Mouse (Mus musculus) skeletal muscle tissue, adult 2 months (tissue): ENCODE measurements around the gene Irgc1.
"Not testable (repeated sequence)": the region's sequence is repeated elsewhere in the genome, so short reads cannot be mapped to it uniquely, and the experiment has no call there.

ENCODE experiments used
- DNase-seq: peaks from one replicate; pipeline ENCODE4 v3.0.0-alpha.2; 2012; ENCODE audit warnings: low read depth, low spot score

Irgc1 gene

DNA sequence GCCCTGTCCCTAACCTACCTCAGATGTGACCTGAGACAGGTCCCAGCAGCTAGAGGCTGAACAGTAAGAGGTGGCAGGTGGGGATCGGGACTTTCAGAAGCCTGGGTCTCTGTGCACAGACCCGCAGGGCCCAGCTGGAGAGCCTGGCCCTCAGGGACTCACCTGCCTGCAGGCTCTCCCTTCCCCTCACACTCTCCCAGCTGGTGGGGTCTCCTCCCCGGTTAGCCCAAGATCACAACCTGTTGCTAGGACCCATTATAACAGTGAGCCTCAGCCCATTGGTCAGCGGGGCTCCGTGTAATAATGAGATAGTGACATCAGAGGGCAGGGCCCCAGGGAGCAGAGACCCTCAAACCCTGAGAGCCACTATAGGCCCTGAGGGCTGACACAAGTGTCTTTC, 16.8 kb downstream of the Irgc1 start:
- DNase-seq = no peak

DNA sequence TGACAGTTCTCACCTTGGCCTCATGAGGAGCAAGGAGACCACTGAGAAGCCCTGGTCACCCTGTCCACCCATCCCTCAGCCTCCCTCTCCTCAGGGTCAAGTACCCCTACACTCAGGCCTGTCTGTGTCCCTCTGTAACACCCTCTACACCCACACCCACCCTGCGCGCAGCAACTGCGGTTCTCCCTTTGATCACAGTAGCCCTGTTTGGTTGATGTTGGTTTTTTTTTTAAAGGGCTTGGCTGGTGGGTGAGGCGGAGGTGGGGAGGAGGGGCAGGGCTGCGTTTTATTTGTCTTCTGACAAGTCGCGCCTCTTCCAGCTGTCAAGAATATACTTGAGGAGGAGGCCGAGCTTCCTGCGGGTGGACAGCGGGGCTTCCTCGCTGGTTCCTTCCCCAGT, 20.4 kb downstream of the Irgc1 start:
- no peak for DNase-seq

DNA sequence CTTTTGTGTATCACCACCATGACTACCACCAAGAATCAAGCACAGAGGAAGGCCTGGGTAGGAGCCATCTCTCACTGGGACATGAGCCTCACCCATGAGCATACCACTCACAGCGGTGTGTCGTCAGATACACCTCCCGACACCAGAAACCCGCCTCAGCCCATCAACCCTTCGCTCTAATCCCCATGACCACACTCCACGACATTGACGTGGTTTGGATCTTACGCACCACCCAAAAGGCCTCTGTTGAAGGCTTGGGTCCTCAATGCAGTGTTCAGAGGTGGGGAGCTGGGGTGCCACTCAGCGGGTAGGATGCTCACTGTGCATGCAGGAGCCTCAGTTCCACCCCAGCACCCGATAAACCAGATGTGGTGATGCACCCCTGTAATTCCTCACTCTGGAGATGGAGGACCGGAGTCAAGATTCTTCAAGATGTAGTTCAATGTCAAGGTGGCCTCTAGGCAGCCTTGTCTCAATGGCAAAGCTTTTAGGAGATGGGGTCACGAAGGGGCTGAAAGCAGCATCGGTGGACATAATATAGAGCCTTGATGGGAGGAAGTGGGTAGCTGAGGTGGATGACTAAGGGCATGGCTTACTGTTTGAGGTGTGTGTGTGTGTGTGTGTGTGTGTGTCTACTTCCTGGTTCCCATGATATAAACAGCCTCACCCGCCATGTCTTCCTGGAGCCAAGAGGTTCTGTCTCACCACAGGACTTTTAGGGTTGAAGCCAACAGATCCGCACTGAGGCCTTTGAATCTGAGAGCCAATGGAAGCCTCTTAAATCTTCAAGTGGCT, 21.3 kb downstream of the Irgc1 start:
- DNase-seq = no peak

DNA sequence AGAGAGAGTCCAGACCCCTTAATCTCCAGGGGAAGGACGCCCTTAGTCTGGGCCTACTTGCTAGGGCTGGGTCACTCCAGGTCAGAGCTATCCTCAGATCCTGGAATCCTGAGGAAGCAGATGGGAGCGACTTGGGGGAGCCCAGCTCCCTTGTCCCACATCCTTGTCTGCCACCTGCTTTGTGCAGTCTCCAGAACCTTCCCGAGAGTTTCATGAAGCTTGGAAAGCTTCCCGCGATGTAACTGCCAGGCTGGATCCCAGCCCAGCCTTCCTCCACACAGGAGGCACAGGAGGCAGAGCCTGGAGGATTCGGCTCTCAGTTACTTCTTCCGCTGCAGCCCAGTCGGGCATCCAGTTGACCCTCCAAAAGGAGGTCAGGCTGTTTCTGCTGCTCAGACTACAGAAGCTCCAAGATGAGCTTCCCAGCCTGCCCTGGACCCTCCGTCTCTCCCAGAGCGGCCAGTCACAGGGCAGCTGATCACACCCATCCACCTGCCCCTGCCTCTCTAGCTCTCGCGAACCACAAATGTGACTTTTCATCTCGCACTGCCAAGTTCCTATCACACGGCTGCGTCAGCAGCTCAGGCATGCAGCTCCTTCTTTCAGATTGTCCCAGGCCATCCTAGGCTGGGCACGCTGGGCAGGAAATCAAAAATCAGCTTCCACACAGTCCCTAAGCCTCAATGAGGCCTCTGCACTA, 22.5 kb downstream of the Irgc1 start:
- DNase-seq = peak; percentile 68

DNA sequence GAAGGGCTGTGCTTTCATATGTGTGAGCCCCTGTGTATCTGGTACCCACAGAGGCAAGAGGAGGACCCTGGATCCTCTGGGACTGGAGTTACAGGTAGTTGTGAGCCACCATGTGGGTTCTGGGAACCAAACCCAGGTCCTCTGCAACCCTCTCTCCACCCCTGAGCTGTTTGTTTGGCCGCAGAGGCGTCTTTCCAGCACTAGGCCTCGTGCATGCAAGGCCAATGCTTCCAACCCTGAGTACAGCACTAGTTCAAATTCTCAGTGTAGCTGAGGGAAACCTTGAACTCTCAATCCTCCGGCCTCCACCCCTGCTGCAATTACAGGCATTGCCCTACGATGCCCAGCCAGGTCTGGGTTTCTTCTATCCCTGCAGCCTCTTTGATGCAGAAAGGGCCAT, 23.4 kb downstream of the Irgc1 start:
- DNase-seq = no peak

DNA sequence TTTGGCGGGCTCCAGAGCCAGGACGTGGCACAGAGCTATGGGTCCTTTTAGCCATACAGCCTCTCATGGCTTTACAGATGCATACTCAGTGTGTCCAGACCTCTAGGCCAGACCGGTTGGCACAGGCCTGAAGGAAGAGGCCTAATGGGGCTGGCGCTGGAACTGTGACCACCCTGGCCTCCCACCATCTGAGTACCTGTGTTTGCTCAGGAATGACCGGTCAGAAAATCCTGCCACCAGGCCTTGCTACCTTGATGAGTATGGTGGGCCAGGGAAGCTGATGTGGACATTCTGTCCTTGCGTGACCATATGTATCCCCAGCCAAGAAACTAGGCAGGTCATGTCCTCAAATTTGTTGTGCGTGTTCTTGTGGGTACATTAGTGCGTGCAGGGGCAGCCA, 24.9 kb downstream of the Irgc1 start:
- DNase-seq = no peak

DNA sequence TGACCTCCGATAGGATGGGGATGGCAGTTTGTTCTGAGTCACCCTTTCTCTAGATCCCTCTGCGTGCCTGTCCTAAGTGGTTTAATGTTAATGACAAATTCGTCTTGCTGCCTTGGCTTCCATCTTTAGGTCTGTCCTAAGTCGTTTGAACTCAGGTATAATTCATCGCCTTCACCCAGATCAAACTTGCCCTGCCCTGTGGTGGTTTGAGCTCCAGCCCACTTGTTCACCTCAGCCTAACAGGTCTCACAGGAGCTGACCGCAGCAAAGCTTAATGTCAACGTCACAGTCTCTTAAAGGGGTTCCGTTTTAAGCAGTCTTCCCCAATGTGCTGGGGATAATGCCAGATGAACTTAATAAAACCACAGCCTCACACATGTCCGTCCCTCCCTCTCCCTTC, 26.2 kb downstream of the Irgc1 start:
- DNase-seq = no peak

DNA sequence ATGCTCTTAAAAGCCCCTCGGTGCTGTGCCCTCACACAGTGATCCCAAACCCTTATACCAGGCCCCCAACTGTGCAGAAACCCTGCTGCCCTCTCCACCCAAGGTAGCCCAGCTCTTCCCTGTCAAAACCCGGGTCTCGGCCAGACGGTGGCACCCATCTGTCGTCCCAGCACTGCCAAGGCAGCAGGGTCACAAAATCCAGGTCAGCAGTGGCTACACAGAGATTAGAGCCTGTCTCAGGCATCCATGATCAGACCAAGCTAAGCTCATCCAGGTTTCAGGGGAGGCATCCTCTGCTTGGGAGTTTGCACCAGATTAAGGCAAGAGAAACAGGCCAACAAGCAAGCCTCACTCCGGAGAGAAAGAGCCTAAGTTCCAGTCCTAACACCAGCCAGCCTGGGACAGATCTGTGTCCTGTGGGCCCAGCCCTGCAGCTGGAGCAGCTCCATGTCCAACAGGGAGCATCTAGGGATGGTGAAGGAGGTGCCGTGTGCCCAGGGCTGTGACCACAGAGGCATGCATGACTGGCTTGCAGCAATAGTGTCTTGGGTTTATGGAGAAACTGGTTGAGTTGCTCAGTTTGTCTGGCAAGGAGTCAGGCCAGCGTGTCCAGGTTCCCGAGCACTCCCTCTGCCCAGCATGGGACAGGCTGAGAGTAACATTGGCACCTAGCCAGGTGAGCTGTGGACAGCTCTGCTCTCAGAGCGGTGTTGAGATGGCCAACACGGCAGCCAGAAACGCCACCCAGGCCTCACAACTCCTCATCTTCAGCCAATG, 28.0 kb downstream of the Irgc1 start:
- peak; percentile 62 for DNase-seq

DNA sequence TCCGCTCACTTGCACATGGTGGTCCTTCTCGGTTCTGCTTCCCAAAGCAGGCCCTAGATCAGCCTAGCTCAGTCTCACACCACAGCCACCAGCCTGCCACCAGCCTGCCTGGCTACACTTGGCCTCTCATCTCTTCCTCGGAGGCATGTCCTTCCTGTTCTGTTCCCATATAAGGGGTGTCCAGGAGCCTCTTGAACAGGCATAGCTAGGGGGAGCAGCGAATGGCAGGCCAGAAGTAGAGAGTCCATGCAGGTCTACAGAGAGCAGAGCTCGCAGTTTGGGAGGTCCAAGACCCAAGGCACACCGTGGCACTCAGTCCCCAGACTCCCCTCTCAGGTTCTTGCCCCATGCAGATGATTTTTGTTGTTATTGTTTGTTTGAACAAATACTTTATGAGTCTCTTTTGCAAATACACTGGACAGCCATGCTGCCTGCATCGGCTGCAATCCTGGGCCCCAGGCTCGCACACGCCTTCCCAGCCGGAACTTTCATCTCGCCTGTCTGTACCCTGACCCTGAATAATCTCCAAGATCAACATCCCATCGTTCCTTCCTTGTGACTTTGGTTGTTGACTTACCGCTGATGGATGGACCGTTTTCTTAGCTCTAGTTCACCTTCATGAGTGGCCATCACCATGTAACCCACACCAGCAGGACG, 28.9 kb downstream of the Irgc1 start:
- no peak for DNase-seq

DNA sequence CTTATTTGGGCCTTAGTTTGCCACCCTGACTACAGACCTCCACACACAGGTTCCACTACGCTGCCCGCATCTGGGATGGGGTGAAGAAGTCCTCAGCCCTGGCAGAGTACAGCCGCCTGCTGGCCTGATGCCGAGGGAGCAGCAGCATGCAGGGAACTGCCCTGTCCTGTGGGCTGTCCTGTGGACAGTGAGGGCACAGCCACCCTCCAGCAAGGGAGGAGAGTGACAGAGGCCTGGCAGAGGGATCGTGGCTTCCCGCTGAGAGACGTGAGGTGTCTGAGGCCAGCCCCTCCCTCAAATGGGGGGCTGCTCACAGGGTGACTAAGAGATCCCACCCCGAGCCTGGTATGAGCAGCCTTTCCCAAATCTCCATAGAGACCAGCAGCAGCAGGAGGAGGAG, 29.8 kb downstream of the Irgc1 start:
- DNase-seq = no peak

DNA sequence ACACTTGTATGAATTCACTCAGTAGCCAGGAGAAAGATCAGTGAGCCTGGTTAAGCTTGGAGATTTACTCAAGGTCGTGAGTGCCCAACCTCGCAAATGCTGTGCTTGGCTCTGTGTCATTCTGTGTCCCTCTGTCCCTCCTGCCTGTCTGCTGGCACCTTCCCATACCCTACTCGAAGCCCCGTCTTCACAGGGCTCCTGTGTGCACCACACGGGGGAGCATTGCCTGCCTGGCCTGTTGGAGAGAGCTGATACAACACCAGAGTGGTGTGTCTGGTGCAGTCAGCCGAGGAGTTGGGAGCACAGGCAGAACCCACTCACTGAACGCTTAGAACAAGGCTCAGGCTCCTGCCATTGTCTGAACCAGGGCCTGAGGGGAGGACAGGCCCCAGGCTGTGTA, 30.4 kb downstream of the Irgc1 start:
- DNase-seq = no peak

DNA sequence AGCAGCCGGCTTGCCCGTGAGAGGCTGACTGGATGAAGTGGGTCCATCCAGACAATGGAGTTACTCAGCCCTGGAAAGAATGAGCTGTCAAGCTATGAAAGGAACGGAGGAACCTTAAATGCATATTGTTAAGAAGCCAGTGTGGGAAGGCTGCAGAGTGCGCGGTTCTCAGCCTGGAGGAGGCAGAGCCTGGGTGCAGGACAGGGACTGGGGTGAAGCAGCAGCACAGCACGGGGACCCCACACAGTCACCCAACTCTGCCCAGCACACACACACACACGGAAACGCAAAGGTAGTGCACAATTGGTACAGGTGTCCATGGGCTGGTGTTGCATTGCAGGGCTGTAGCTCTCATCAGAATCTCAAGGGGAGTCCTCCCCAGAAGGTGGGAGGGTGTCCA, 32.5 kb downstream of the Irgc1 start:
- DNase-seq = no peak

DNA sequence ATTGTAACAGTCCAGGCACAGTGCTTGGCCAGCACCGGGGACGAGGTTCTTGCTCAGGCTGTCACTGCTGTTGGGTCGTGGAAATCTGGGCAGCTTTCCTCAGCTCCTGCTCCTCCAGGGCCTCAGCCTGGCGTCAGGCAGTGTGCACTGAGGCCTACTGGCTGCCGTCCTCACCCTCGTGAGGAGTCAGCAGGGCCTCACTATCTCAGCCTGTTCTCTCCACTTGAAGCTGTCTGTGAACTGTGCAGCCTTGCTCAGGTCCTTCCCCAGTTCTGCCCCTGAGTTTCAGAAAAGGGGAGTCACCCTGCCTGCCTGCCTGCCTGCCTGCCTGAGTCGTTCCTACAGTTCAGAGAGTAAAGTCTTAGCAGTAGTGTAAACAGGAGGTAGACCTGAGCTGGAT, 36.8 kb downstream of the Irgc1 start:
- no peak for DNase-seq

DNA sequence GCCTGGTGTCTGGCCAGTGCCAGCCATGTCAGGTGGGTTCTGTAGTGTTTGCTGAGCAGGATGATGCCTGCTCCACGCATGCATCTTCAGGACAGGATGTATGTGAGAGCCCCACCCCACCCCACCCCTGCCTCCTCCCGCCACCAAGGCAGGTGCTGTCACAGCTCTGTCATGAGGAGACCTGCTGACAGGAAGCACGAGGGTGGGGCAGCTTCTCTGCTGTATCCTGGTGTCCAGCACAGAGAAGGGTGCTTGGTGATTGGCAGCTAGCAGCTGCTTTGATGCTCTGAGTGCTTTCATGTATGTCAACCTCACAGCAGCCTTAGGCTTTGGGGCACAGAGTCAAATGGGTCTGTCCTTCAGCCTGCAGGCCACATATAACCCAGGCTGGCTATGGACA, 38.5 kb downstream of the Irgc1 start:
- no peak for DNase-seq

DNA sequence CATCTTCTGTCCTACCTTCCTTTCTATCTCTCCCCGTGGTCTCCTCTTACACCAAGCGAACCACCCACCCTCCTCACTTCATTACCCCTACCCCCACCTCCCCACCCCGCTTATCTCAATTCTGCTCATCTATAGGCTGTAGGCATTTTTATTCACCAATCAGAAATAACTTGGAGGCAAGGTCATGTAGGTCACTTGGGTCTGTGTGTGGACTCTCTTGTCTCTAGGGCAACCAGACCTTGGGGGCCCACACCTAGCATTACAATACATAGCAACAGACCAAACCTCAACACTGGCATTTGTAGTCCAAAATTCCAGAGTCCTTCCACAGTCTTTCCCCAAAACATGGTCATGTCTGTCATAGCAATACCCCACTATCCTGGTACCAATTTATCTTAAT, 41.3 kb downstream of the Irgc1 start:
- no peak for DNase-seq

DNA sequence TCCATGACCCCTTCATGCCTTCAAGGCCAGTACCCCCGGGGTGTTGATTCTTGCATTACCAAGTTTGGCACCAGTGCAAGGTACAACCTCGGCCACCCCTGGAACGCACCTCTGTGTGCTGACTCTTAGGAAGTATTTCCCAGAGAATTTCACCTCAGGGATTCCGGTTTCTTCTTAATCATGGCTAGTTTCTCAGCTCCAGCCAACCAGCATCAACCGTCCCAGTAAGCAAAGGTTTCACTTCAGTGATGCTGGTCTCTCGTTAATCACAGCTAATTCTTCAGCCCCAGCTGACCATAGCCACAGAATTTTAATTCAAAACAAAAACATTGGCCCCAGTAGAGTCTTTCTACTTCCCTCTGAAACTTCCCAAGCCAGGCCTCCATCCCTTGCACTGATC, 42.0 kb downstream of the Irgc1 start:
- DNase-seq = no peak

DNA sequence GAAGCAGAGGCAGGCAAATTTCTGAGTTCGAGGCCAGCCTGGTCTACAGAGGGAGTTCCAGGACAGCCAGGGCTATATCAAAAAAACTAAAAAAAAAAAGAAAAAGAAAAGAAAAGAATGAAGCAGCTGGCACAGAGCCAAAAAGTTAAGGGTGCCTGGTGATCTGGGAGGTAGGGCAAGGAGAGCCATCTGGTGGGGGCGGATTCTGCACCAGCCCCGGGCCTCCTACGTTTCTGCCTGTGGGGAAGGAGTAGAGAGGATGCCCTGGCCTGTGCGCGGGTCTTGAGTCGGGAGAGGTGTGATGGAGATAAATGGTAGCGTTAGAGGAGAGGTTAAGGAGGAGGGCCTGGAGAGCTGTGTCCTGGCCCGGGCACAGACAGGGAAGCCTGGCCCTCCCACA, 43.9 kb downstream of the Irgc1 start:
- no peak for DNase-seq

DNA sequence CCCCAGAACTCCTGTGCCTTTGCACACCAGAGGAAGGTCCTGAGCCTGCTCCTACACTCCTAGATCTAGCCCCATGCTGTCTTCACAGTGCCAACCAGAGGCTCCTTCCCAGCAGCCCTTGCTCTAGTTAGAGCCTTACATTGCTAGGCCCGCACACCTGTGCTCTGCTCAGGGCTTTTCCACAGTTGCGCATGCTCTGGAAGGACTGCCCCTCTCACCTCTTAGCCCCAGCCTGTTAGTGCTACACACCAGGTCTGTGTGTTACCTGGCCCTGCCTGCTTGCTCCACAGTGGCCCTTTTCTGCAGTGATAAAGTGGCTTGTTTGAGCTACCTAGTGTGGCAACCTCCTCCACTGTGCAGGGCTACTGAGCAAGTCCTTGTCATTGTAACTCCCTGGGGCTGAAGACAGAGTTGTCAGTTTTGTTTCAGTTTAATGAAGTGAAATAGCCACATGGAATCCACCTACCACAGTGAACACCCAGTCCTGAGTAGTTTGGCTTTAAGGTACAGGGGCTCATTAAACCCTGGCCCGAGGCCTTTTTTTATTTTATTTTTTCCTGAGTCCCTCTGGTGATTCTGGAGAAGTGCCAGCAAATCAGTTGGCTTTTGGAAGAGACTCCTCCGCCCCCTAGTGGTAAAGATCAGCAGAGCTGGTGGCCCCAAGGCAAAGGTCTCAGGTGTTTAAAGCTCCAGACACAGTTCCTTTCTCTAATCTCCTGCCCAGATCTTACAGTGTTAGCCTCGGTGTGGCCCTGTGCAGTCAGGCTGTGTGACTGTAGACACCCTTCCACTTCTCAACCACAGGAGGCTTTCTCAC, 45.4 kb downstream of the Irgc1 start:
- DNase-seq = peak; percentile 78

DNA sequence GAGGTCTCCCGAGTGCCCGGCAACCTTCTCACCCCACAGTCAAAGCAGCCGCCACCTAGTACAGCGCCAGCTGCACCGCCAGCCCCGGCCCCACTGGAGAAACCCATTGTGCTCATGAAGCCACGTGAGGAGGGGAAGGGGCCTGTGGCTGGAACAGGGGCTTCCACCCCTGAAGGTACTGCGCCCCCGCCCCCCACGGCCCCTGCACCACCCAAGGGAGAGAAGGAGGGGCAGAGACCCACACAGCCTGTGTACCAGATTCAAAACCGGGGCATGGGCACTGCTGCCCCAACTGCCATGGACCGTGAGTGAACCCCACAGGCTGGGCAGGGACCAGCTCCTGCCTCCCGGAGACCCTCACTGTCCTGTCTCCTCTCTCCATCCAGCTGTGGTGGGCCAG, 46.4 kb downstream of the Irgc1 start:
- no peak for DNase-seq

DNA sequence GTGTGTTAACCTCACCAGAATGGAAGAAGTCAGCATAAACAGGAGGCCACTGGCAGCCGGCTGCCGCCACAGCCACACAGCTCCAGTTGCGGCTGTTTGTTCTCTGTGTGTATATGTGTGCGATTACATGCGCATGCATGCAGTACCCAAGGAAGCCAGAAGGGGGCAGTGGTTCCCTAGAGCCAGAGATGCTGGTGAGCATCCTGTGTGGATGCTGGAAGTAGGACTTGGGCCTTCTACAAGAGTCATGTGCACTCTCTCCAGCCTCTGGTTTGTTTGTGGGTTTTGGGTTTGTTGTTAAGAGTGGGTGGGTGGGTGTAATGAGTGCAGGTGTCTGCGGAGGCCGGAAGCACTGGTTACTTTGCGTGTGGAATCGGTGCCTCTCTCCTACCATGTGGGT, 49.2 kb downstream of the Irgc1 start:
- DNase-seq = no peak

DNA sequence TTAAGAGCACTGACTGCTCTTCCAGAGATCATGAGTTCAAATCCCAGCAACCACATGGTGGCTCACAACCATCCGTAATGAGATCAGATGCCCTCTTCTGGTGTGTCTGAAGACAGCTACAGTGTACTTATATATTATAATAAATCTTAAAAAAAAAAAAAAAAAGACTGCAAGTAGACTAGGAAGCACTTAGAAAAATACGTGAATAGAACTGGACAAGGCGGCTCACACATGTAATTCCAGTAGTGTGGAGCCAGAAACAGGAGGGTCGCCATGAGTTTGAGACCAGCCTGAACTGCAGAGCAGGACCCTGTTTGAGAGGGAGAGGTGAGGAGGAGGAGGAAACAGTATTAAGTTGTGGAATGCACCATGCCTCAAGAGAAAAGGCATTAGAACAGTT, 51.6 kb downstream of the Irgc1 start:
- DNase-seq = not testable (repeated sequence)
